Mouse (Mus musculus) kidney, embryonic 15.5 days (tissue): ENCODE results near the gene G6pdx. TPM values are rescaled to one million over a fixed set of nuclear protein-coding genes. Genes with fewer than 3 reads are reported as not detected.
A peak's percentile ranks its signal among the peaks of the same experiment; 100 is the strongest.

Experiments used
- ATAC-seq: fragments of 200-750 bp; cut with Nextera tagmentation; replicated peaks from 2 replicates; pipeline ENCODE4 v1.8.0; 2017; ENCODE audit warnings: moderate TSS enrichment; ENCODE audit not compliant: low FRiP score
- H3K27ac ChIP-seq: fragments of 300-500 bp; sonication (generic); 2 replicates; pipeline ENCODE4 v1.5.1; 2015; ENCODE audit warnings: mild to moderate bottlenecking, inconsistent platforms
- H3K27me3 ChIP-seq: fragments of 300-500 bp; sonication (generic); 2 replicates; pipeline ENCODE4 v1.6.1; 2015; ENCODE audit warnings: inconsistent platforms
- H3K36me3 ChIP-seq: fragments of 300-500 bp; sonication (generic); 2 replicates; pipeline ENCODE4 v1.6.1; 2015; ENCODE audit warnings: inconsistent platforms
- H3K4me1 ChIP-seq: fragments of 300-500 bp; sonication (generic); 2 replicates; pipeline ENCODE4 v1.6.1; 2015; ENCODE audit warnings: inconsistent platforms
- H3K4me2 ChIP-seq: fragments of 300-500 bp; sonication (generic); 2 replicates; pipeline ENCODE4 v1.6.1; 2015; ENCODE audit warnings: moderate library complexity, mild to moderate bottlenecking, inconsistent platforms
- H3K4me3 ChIP-seq: fragments of 300-500 bp; sonication (generic); replicated peaks from 2 replicates; pipeline ENCODE4 v1.5.1; 2015; ENCODE audit warnings: mild to moderate bottlenecking, inconsistent platforms
- H3K9ac ChIP-seq: fragments of 300-500 bp; sonication (generic); 2 replicates; pipeline ENCODE4 v1.6.1; 2015; ENCODE audit warnings: mild to moderate bottlenecking, inconsistent platforms
- H3K9me3 ChIP-seq: fragments of 300-500 bp; sonication (generic); replicated peaks from 2 replicates; pipeline ENCODE4 v1.6.1; 2016; ENCODE audit warnings: inconsistent platforms
- WGBS: fragments of 180-500 bp; shearing (Covaris S2); methylation state at CpG from one replicate; pipeline ENCODE4 v1.1.7; 2015; ENCODE audit warnings: mixed read lengths; 5-methylcytosine and 5-hydroxymethylcytosine counted together
- polyA plus RNA-seq: library from polyadenylated mRNA; unstranded; fragments of >200 nt; fragmentation: Nextera tagmentation; extraction: Ambion mirVana; gene quantifications from 2 replicates; pipeline ENCODE4 v1.2.1, GENCODE M21; 2015

G6pdx gene
- polyA plus RNA-seq: 45.7 and 49.2 TPM in 2 replicates

DNA sequence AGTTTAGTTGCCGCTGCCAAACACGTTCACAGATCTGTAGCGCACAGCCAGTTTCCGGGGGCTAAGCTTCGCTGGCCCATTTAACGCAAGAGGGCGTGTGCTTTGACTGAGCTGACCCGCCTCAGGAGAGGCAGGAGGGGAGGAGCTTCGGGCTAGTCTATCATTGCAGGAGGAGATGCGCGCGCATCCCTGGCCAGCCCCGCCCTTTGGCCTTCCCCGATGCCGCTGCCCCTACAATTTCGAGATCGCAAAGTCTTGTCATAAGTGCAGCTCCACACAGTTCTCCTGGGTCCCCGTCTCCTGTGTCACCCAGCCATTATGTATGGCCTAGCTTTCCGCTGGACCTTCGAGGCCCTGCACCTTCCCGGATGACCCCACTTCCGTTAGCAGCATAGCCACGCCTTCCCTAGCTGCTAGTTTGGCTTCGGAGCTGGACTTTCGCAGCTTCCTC is at the start of gene G6pdx:
TSS of gene G6pdx (minus strand) at position 369 of the 451 bp plus-strand sequence.
- peak; percentile 89 for ATAC-seq

DNA sequence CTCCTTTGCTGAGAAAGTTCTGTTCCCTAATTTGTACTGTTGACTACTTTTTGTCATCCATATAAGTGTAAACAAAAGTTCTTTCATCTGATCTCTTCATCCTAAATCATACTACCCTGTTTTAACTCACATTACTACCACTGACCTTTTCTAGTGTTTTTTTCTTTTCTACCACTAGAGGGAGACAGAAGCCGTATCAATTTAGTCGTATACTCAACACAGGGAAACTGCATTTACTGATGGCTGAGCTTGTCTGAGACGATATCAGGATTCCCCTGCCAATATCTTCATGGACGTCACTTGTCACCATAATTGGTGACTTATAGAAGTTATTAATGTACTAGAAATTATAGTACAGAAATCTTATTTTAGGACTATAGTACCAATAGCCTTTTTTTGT is 23.8 kb upstream of the G6pdx start:
- no peak overlapping the region for H3K4me2 ChIP-seq
- no peaks in the 10 kb centered on the region for H3K4me1 ChIP-seq
- H3K9ac ChIP-seq: no peak overlapping the region
- no peaks in the 10 kb centered on the region for H3K9me3 ChIP-seq
- H3K4me3 ChIP-seq: no peak overlapping the region
- no peaks in the 10 kb centered on the region for H3K27me3 ChIP-seq
- H3K36me3 ChIP-seq: peaks cover 14% of the 10 kb centered on the region; the same call in 1 of the 2 replicates
- H3K27ac ChIP-seq: no peak overlapping the region
- ATAC-seq: no peak
- 7% methylated on average over 4 of the region's 4 CpGs for WGBS

More for the DNA sequence above, at the start of gene G6pdx:
- Histone ChIP-seq H3K9me3 (no peaks in the 10 kb centered on the region), H3K4me3 (peak within 1 kb of the TSS; percentile 59), H3K4me2 (peak within 1 kb of the TSS; percentile 65), H3K36me3 (peaks cover 14% of the 10 kb centered on the region), H3K27me3 (no peaks in the 10 kb centered on the region), H3K9ac (peak within 1 kb of the TSS; percentile 48), H3K27ac (peak within 1 kb of the TSS; percentile 92), H3K4me1 (0 out of 2 replicates have a peak, but pooled peaks cover 5% of the 10 kb centered on the region)
- 19% methylated on average over 25 of the region's 25 CpGs for WGBS

DNA sequence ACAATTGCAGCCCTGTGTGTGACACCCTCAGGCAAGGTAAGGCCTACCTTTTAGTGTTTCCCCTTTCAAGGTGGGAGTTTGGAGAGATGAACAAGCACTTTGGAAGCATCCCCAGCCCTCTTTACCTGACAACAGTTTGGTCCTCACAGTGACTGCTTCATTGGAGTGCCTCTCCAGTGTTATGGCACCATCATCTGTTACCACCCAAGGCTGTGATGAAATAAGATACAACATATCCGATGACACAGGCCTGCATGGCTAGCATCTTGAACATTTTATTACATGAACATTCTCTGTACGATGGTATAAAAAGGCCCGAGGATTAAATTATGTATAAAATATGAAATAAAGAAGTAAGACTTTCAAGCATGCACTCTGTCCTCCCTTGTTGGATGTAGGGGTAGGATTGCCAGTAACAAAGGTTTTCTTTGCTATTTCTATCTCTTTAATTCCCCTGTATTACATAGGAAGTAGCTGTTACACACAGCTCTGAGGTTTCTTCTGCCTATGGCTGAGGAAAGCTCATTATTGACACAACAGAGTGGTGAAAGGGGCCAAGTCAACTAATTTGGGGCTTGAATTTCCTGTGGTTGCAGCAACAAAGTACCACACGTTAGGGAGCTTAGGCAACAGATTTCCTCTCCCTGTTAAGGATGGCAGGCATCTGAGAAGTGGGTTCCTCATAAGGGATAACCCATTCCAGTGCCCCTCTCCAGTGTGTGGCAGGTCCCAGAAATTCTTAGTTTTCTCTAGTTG is 22.3 kb upstream of the G6pdx start:
- Histone ChIP-seq H3K9me3 (no peaks in the 10 kb centered on the region), H3K9ac (no peak overlapping the region), H3K27ac (no peak overlapping the region), H3K4me3 (no peak overlapping the region), H3K27me3 (no peaks in the 10 kb centered on the region), H3K4me2 (no peak overlapping the region), H3K4me1 (no peaks in the 10 kb centered on the region), H3K36me3 (peaks cover 18% of the 10 kb centered on the region; the same call in 1 of the 2 replicates)
- 77% methylated on average over 4 of the region's 4 CpGs for WGBS
- ATAC-seq: no peak

DNA sequence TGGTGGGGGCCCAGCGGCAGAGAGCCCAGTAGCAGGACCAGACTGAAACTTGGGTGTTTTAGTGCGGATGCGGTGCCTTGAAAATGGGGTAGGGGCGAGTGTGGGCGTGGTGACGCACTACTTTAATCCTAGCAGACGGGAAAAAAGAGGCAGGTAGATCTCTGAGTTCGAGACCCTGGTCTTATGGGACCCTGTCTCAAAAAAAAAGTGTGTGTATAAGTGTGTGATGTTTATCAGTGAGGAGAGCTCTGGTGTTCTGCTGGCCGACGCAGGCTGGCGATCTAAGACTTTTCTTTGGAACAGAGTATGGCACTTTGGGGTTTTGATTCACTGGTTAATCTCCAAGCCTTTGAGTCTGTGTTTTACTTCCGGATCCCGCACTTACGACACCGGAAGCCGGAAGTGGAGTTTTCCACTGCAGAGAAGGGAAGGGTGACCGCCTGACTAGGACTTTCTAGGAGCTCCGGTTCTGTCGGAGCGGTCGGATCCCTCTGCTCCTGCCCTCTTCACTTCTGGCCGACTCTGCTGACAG is 362 bp upstream of the G6pdx start:
- peak; percentile 62 for ATAC-seq
- 17% methylated on average over 22 of the region's 22 CpGs for WGBS
- H3K36me3 ChIP-seq: peaks cover 19% of the 10 kb centered on the region
- peak overlapping the region; percentile 65 for H3K4me2 ChIP-seq
- H3K27me3 ChIP-seq: no peaks in the 10 kb centered on the region
- no peaks in the 10 kb centered on the region for H3K9me3 ChIP-seq
- 0 out of 2 replicates have a peak, but pooled peaks cover 5% of the 10 kb centered on the region for H3K4me1 ChIP-seq
- H3K4me3 ChIP-seq: peak overlapping the region; percentile 59
- H3K9ac ChIP-seq: peak overlapping the region; percentile 48
- peak overlapping the region; percentile 92 for H3K27ac ChIP-seq

DNA sequence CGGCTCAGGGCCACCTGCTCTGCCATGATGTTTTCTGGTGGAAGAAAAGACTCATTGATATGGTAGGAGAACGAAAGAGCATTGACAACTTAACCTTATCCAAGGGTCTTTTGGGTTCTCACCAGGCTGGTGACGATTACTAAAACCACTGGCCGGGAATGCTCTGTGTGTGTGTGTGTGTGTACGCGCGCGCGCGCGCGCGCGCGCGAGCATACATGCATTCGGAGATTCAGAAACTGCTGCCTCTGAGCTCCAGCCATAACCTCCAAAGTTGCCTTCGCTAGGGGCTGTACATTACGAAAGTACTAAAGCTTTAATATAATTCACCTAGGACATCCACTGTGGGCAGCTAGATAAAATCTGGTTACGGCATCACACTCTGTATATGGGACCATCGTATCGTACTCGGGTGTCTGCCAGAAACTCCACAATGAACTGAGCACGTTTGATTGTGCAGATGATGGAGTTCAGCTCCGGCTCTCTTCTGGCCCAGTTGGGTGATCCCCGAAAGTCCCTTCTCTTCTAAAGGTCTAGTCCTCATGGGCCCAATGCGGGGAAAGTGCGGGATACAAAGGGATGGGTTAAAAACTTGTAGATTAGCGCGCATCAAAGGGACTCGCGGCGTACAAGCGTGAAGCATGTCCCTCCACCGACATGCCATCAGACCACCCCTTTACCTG is 708 bp downstream of the G6pdx start:
- peak overlapping the region; percentile 92; the same call in 1 of the 2 replicates for H3K27ac ChIP-seq

DNA sequence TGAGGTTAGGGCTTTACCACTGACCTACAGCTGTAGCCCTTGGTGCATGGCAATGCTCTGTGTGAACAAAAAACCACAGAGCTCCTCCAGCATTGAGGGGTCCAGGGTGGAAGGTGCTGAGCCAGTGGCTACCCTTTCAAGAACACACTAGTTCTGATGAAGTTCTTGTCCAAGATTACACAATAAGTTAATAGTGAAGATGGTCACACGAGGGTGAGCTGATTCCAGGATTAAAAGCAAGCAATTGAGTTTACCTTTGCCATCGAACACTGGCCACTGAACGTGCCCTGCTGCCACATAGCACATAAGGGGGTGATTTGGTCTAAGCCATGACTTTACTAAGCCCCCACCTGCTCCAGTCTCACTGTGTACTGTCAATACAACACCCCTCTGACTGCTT is 1.9 kb downstream of the G6pdx start:
- H3K27me3 ChIP-seq: no peaks in the 10 kb centered on the region
- no peak for ATAC-seq
- no peak overlapping the region for H3K4me3 ChIP-seq
- WGBS: 86% methylated on average over 3 of the region's 3 CpGs
- H3K4me1 ChIP-seq: 0 out of 2 replicates have a peak, but pooled peaks cover 5% of the 10 kb centered on the region
- H3K9ac ChIP-seq: no peak overlapping the region
- no peak overlapping the region for H3K4me2 ChIP-seq
- H3K36me3 ChIP-seq: no peaks in the 10 kb centered on the region
- H3K9me3 ChIP-seq: no peaks in the 10 kb centered on the region
- no peak overlapping the region for H3K27ac ChIP-seq

More for the DNA sequence above, 708 bp downstream of the G6pdx start:
- 30% methylated on average over 35 of the region's 35 CpGs for WGBS
- peak overlapping the region; percentile 31; the same call in 1 of the 2 replicates for H3K9ac ChIP-seq
- peak; percentile 16 for ATAC-seq
- H3K4me3 ChIP-seq: peak overlapping the region; percentile 59
- H3K4me2 ChIP-seq: peak overlapping the region; percentile 65
- no peaks in the 10 kb centered on the region for H3K27me3 ChIP-seq
- H3K36me3 ChIP-seq: peaks cover 8% of the 10 kb centered on the region
- 0 out of 2 replicates have a peak, but pooled peaks cover 5% of the 10 kb centered on the region for H3K4me1 ChIP-seq
- H3K9me3 ChIP-seq: no peaks in the 10 kb centered on the region

DNA sequence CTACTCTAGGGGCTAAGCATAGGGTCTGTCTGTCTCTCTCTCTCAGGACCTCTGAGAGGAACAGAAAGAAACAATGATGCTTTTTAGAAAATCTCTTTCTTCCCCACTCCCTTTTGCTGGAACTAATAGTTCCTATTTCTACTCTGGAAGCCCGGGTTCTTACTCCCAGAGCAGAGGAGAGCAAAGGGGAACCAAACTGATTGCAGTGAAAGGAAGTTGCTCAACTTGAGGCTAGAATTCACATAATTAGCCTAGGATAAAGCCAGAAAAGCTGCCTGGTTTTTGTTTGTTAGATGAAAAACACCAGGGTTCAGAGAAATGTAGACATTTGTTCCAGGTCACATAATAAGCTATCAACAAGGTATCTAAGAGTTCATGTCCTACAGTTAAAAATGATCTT is 2.7 kb downstream of the G6pdx start:
- Histone ChIP-seq H3K9ac (no peak overlapping the region), H3K4me1 (0 out of 2 replicates have a peak, but pooled peaks cover 5% of the 10 kb centered on the region), H3K36me3 (no peaks in the 10 kb centered on the region), H3K4me2 (no peak overlapping the region), H3K27ac (no peak overlapping the region), H3K4me3 (no peak overlapping the region), H3K27me3 (no peaks in the 10 kb centered on the region), H3K9me3 (no peaks in the 10 kb centered on the region)
- WGBS: 84% methylated on average over 1 of the region's 1 CpGs
- no peak for ATAC-seq

DNA sequence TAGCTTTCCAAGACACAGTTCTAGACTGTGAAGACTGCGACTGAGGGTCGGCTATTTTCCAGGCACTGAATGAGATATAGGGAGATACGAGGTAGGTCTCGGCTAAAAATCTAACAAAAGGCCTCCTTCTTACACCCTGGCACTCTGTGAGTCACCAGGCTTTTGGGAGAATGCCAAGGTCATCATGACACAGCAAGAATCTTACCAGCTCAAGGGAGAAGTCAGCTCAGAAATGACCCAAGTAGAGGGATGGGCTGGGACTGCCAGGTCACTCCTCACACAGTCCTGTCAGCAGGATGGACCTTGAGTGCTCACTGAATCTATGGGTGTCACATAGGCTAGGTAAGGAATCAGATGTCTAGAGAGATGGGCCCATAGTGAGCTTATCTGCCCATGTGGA is 3.8 kb downstream of the G6pdx start:
- Histone ChIP-seq H3K9ac (no peak overlapping the region), H3K4me1 (0 out of 2 replicates have a peak, but pooled peaks cover 2% of the 10 kb centered on the region), H3K27me3 (no peaks in the 10 kb centered on the region), H3K4me2 (no peak overlapping the region), H3K4me3 (no peak overlapping the region), H3K27ac (no peak overlapping the region), H3K9me3 (no peaks in the 10 kb centered on the region), H3K36me3 (no peaks in the 10 kb centered on the region)
- WGBS: 85% methylated on average over 4 of the region's 4 CpGs
- ATAC-seq: no peak

DNA sequence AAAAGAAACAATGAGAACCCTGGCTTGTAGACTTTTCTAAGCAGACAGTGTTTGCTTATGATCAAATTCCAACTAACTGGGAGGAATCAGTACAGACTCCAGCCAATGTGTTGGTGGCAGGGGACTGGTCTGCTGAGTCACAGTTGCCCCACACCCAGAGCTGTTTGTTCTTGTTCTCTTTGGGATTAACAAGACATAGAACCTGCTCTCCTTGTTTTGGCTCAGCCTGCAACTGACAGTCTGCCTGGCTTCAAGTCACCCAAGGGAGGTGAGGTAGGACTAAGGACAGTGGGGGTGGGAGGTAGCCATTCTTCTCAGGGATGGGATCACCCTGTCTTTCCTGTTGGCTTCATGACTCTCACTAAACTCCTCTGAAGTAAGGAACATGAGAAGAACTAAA is 4.6 kb downstream of the G6pdx start:
- H3K4me3 ChIP-seq: no peak overlapping the region
- 0 out of 2 replicates have a peak, but pooled peaks cover 2% of the 10 kb centered on the region for H3K4me1 ChIP-seq
- H3K9ac ChIP-seq: no peak overlapping the region
- no peak overlapping the region for H3K4me2 ChIP-seq
- no peaks in the 10 kb centered on the region for H3K27me3 ChIP-seq
- no peaks in the 10 kb centered on the region for H3K9me3 ChIP-seq
- H3K36me3 ChIP-seq: no peaks in the 10 kb centered on the region
- no peak for ATAC-seq
- no peak overlapping the region for H3K27ac ChIP-seq

DNA sequence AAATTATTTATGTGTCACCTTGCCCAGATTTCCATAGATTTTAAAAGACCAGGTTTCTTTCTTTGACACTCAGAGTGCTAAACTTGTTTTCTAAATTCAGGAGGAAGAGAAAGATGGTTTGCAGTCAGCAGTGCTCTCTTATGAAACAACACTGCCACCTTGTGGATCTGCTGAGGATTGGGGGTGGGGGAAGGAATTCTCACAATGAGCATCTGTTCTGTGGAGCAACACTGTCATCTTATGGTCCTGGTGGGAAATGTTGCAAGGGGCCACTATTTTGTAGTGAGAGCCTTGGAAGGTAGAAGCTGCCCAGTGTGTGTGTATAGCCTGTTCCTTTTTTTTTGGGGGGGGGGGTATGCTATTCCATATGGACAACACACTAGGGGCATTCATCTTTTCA is 15.6 kb downstream of the G6pdx start:
- Histone ChIP-seq H3K27me3 (no peaks in the 10 kb centered on the region), H3K4me1 (no peaks in the 10 kb centered on the region), H3K4me3 (no peak overlapping the region), H3K4me2 (no peak overlapping the region), H3K9ac (no peak overlapping the region), H3K36me3 (peaks cover 7% of the 10 kb centered on the region), H3K27ac (no peak overlapping the region), H3K9me3 (no peaks in the 10 kb centered on the region)
- ATAC-seq: peak; percentile 56; the same call in 1 of the 2 replicates

DNA sequence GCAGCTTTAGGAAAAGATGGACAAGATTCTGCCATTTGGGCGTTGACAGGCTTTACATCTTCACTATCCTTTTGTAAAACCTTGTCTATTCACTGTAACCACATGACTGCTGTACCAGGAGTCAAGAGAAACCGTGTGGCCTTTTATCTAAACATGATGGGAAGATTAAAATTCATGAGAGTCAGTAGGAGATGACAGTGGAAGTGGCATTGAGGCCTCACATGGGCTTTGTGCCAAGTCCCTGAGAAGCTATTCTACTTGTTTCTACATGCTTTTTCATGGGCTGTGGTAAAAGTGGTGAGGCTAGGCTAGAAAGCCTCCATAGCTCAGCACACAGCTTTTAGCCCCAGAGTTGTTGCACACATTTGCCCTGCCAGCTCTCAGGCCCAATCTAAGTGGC is 20.7 kb downstream of the G6pdx start:
- Histone ChIP-seq H3K4me1 (no peaks in the 10 kb centered on the region), H3K4me3 (no peak overlapping the region), H3K9ac (no peak overlapping the region), H3K27ac (no peak overlapping the region), H3K27me3 (no peaks in the 10 kb centered on the region), H3K9me3 (no peaks in the 10 kb centered on the region), H3K4me2 (no peak overlapping the region), H3K36me3 (peaks cover 7% of the 10 kb centered on the region; the same call in 1 of the 2 replicates)
- ATAC-seq: no peak
- WGBS: 67% methylated on average over 2 of the region's 2 CpGs

DNA sequence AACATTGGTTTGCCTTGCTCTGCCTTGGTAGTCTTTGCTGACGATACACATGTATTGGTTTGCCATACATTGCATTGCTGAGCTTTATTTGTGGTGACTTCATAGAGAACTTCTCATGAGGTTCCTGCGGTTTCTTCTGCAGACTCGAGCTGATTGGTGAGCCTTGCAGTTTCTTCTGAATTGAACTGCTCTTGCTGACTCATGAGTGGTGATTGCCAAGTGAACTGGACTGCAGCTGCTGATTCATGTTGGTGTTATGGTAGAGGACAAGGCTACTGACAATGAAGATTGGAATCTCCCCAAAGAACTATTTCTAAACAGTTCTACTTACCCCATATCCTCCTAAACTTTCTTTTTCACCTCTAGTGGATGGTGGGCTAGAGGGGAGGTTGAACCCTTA is 28.9 kb downstream of the G6pdx start:
- Histone ChIP-seq H3K4me2 (no peak overlapping the region), H3K36me3 (no peaks in the 10 kb centered on the region), H3K4me3 (no peak overlapping the region), H3K4me1 (no peaks in the 10 kb centered on the region), H3K27ac (no peak overlapping the region), H3K27me3 (no peaks in the 10 kb centered on the region), H3K9me3 (no peaks in the 10 kb centered on the region), H3K9ac (no peak overlapping the region)
- no peak for ATAC-seq
- 84% methylated on average over 3 of the region's 3 CpGs for WGBS
